Mouse (Mus musculus) intestine, postnatal 0 days (tissue): ENCODE measurements around the gene Pan2. TPM values are rescaled to one million over a fixed set of nuclear protein-coding genes. Genes with fewer than 3 reads are reported as not detected.
A peak's percentile ranks its signal among the peaks of the same experiment; 100 is the strongest.
"Not testable (repeated sequence)": the region's sequence is repeated elsewhere in the genome, so short reads cannot be mapped to it uniquely, and the experiment has no call there.

Source experiments
- ATAC-seq: fragments of 200-750 bp; cut with Nextera tagmentation; 2 replicates; pipeline ENCODE4 v1.8.0; 2017; ENCODE audit warnings: mild to moderate bottlenecking, moderate TSS enrichment, moderate library complexity
- H3K27ac ChIP-seq: fragments of 300-500 bp; sonication (generic); 2 replicates; pipeline ENCODE4 v1.5.1; 2014; ENCODE audit warnings: mild to moderate bottlenecking, low read depth, low read length, moderate library complexity
- H3K27me3 ChIP-seq: fragments of 300-500 bp; sonication (generic); replicated peaks from 2 replicates; pipeline ENCODE4 v1.6.1; 2014; ENCODE audit warnings: low read length, mixed read lengths; ENCODE audit not compliant: control insufficient read depth, insufficient read depth
- H3K36me3 ChIP-seq: fragments of 300-500 bp; sonication (generic); 2 replicates; pipeline ENCODE4 v1.6.1; 2014; ENCODE audit warnings: mild to moderate bottlenecking, moderate library complexity; ENCODE audit not compliant: control insufficient read depth, insufficient read depth
- H3K4me1 ChIP-seq: fragments of 300-500 bp; sonication (generic); replicated peaks from 2 replicates; pipeline ENCODE4 v1.6.1; 2014; ENCODE audit warnings: antibody characterized with exemption, low read length, mixed read lengths; ENCODE audit not compliant: control insufficient read depth, insufficient read depth
- H3K4me2 ChIP-seq: fragments of 300-500 bp; sonication (generic); replicated peaks from 2 replicates; pipeline ENCODE4 v1.6.1; 2014; ENCODE audit warnings: low read depth, mild to moderate bottlenecking, moderate library complexity
- H3K4me3 ChIP-seq: fragments of 300-500 bp; sonication (generic); 2 replicates; pipeline ENCODE4 v1.5.1; 2014; ENCODE audit warnings: low read depth, low read length
- H3K9ac ChIP-seq: fragments of 300-500 bp; sonication (generic); 2 replicates; pipeline ENCODE4 v1.6.1; 2014; ENCODE audit warnings: mild to moderate bottlenecking, low read depth, low read length
- H3K9me3 ChIP-seq: fragments of 300-500 bp; sonication (generic); 2 replicates; pipeline ENCODE4 v1.6.1; 2016; ENCODE audit warnings: mixed run types; ENCODE audit not compliant: control insufficient read depth
- CTCF ChIP-seq: sonication (generic); IDR thresholded peaks from 2 replicates; pipeline ENCODE4 v1.5.1; 2016; ENCODE audit warnings: low read depth, mild to moderate bottlenecking, control low read depth, antibody characterized with exemption, moderate library complexity
- WGBS: fragments of 180-500 bp; shearing (Covaris S2); extraction: QIAGEN DNeasy Blood & Tissue Kit; methylation state at CpG from one replicate; pipeline ENCODE4 v1.1.7; 2014; 5-methylcytosine and 5-hydroxymethylcytosine counted together
- polyA plus RNA-seq: library from polyadenylated mRNA; unstranded; fragments of >200 nt; fragmentation: Nextera tagmentation; extraction: Ambion mirVana; gene quantifications from 2 replicates; pipeline ENCODE4 v1.2.1, GENCODE M21; 2015

Pan2 gene
- polyA plus RNA-seq, 1 experiment from 2014 or later = 11.5 TPM

DNA sequence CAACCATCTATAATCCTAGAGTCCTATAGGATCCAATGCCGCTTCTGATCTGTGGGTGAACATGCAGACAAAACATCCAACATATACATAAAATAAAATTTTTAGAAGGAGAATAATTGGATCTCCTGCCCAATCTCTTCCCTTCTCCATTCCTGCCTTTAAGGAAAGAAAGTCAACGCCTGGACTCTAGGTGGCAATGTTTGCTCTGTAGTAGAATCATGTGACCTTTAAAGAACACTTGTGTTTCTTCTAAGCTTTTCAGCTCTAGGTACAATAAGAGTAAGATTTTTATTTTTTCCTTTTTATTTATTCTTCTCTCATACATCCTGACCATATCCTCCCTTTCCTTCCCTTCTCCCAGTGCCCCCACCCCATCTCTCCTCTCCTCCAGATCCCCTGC is 31.3 kb upstream of the Pan2 start:
- WGBS = 55% methylated on average over 2 of the region's 2 CpGs
- Histone ChIP-seq H3K27ac (no peak overlapping the region), H3K36me3 (peaks cover 6% of the 10 kb centered on the region; the same call in 1 of the 2 replicates), H3K9me3 (no peaks in the 10 kb centered on the region), H3K27me3 (no peaks in the 10 kb centered on the region), H3K4me2 (peak overlapping the region; percentile 65), H3K4me1 (no peaks in the 10 kb centered on the region), H3K4me3 (peak overlapping the region; percentile 77; the same call in 1 of the 2 replicates), H3K9ac (no peak overlapping the region)
- peak; percentile 71 for TF ChIP-seq CTCF
- ATAC-seq = no peak

DNA sequence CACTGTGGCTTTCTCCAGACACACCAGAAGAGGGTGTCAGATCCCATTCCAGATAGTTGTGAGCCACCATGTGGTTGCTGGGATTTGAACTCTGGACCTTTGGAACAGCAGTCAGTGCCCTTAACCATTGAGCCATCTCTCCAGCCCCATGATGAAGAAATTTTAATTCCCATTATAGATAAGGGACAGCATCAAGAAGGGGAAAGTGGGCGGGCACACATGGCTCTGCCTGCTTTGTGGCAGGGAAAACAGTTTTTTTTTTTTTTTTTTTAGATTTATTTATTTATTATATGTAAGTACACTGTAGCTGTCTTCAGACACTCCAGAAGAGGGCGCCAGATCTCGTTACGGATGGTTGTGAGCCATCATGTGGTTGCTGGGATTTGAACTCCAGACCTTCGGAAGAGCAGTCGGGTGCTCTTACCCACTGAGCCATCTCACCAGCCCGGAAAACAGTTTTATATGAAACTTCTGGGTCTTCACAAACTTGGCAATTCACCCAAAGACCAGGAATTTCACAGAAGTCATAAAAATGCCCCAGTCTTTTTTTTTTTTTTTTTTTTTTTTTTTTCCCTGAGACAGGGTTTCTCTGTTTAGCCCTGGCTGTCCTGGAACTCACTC is 30.2 kb upstream of the Pan2 start:
- not testable (repeated sequence) for H3K4me3 ChIP-seq, H3K4me1 ChIP-seq, H3K9me3 ChIP-seq, H3K9ac ChIP-seq, H3K27ac ChIP-seq, ATAC-seq, H3K27me3 ChIP-seq
- H3K36me3 ChIP-seq = peaks cover 14% of the 10 kb centered on the region; the same call in 1 of the 2 replicates
- H3K4me2 ChIP-seq = peak overlapping the region; percentile 65; the same call in 1 of the 2 replicates
- 94% methylated on average over 4 of the region's 7 CpGs for WGBS

DNA sequence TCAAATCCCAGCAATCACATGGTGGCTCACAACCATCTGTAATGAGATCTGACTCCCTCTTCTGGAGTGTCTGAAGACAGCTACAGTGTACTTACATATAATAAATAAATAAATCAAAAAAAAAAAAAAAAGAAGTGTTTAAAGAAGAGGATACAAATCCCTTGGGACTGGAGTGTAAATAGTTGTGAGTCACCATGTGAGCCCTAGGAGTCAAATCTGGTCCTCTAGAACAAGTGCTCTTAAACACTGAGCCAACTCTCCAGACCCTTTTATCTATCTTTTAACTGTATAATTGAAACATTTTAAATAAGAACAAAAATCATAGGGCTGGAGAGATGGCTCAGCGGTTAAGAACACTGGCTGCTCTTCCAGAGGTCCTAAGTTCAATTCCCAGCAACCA is 27.8 kb upstream of the Pan2 start:
- not testable (repeated sequence) for H3K4me2 ChIP-seq, H3K27me3 ChIP-seq, H3K4me3 ChIP-seq, ATAC-seq, H3K9ac ChIP-seq, H3K4me1 ChIP-seq, H3K27ac ChIP-seq, H3K9me3 ChIP-seq
- H3K36me3 ChIP-seq = peaks cover 37% of the 10 kb centered on the region
- 89% methylated on average over 1 of the region's 1 CpGs for WGBS

DNA sequence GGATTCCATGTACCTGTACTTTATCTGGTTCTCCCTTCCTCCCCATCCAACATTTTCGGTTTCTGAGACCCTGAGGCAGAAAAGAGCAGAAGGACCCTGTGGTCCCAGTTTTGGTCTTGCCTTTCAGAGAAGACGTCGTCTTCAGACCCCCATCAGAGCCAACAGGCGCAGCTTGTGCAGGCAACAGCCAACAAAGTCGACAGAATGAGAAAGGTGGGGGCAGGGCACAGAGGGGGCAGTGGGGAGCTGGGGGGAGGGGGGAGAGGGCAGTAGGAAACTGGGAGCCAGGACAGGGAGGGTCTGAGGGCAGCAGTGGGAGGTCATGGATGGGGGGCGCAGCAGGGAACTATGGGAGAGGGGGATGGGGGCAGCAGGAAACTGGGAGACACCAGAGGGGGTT is 25.0 kb upstream of the Pan2 start:
- Histone ChIP-seq H3K9ac (no peak overlapping the region), H3K4me3 (no peak overlapping the region), H3K4me1 (no peaks in the 10 kb centered on the region), H3K27ac (no peak overlapping the region), H3K36me3 (peaks cover 61% of the 10 kb centered on the region), H3K27me3 (no peaks in the 10 kb centered on the region), H3K4me2 (no peak overlapping the region), H3K9me3 (no peaks in the 10 kb centered on the region)
- no peak for ATAC-seq
- no peak for TF ChIP-seq CTCF
- 70% methylated on average over 6 of the region's 6 CpGs for WGBS

DNA sequence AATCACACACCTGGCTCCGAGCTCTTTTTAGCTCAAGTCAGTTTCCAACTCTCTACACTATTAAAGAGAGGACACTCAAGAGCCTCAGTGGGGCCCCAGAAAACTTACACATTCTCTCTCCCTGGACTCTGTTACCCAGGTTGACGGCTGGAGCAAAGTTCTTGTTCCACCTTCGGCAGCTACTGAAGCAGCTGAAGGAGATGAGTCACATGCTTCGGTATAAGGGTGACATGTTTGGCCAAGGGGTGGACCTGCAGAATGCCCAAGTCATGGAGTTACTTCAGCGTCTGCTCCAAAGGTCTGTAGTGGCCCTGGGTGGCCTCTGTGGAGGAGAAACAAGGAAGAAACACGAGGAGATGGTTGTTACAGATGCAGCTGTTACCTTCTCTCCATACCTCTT is 22.2 kb upstream of the Pan2 start:
- H3K9me3 ChIP-seq = no peaks in the 10 kb centered on the region
- peak overlapping the region; percentile 38; the same call in 1 of the 2 replicates for H3K4me2 ChIP-seq
- no peak overlapping the region for H3K4me3 ChIP-seq
- H3K27ac ChIP-seq = peak overlapping the region; percentile 83
- peak; percentile 94 for ATAC-seq
- H3K4me1 ChIP-seq = no peaks in the 10 kb centered on the region
- peaks cover 88% of the 10 kb centered on the region for H3K36me3 ChIP-seq
- H3K9ac ChIP-seq = no peak overlapping the region; the same call in 1 of the 2 replicates
- WGBS = 49% methylated on average over 6 of the region's 6 CpGs
- no peak for TF ChIP-seq CTCF
- no peaks in the 10 kb centered on the region for H3K27me3 ChIP-seq

DNA sequence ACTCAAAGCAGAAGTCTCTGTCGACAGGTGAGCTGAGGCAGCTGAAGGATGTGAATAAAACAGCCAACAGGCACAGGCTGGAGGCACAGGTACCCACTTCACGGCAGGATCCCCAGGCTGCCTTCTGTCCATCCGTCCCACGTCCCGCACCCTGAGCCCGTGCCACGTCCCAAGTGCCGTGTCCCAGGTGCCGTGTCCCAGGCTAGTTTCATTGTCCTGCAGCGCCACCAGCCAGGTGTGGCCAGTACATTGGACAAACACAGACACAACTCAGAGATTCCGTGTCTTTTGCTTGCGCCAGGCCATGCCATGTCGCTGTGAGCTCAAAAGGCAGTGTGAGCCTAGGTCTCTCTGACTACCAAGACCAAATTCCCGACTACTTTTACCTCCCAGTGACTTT is 21.5 kb upstream of the Pan2 start:
- ATAC-seq = no peak
- H3K4me2 ChIP-seq = no peak overlapping the region
- H3K9me3 ChIP-seq = no peaks in the 10 kb centered on the region
- peaks cover 91% of the 10 kb centered on the region for H3K36me3 ChIP-seq
- 75% methylated on average over 14 of the region's 14 CpGs for WGBS
- H3K27me3 ChIP-seq = no peaks in the 10 kb centered on the region
- peak overlapping the region; percentile 78 for H3K27ac ChIP-seq
- H3K4me3 ChIP-seq = no peak overlapping the region
- peak; percentile 60 for TF ChIP-seq CTCF
- H3K9ac ChIP-seq = no peak overlapping the region
- no peaks in the 10 kb centered on the region for H3K4me1 ChIP-seq
